Mouse (Mus musculus): ENCODE measurements around the gene Foxe3. TPM values are rescaled to one million over a fixed set of nuclear protein-coding genes. Genes with fewer than 3 reads are reported as not detected.
A peak's percentile ranks its signal among the peaks of the same experiment; 100 is the strongest.

The Foxe3 gene
- total RNA-seq, 2 experiments from 2014 or later, result not detected

- DNase-seq, result no peak
- intact Hi-C loops (cut with DNase I), result no loop called here
These were observed 24.8 kb downstream of the Foxe3 start for GRCm38 (mm10) chr4:114900866-114901642.

- intact Hi-C loops (cut with DNase I), result no loop called here
- DNase-seq, result no peak
These were observed 25.9 kb downstream of the Foxe3 start for GRCm38 (mm10) chr4:114899885-114900284.

GRCm38 (mm10) chr4:114897853-114898252 lies 28.0 kb downstream of the Foxe3 start:
- intact Hi-C loops (cut with DNase I), result no loop called here
- DNase-seq, result peak; percentile 25 to 33

- intact Hi-C loops (cut with DNase I), result no loop called here
These were observed 43.6 kb downstream of the Foxe3 start for GRCm38 (mm10) chr4:114882232-114882631.

GRCm38 (mm10) chr4:114876441-114876972 lies 49.3 kb downstream of the Foxe3 start:
- intact Hi-C loops (cut with DNase I), result no loop called here
- no peak for DNase-seq

More at GRCm38 (mm10) chr4:114882232-114882631, 43.6 kb downstream of the Foxe3 start:
- no peak for DNase-seq

Other genes starting within 250 kb of the Foxe3 start
- gene Gm12830, start 104.3 kb downstream of the Foxe3 start, total RNA-seq (2021), result not detected
- gene Foxd2, start 17.1 kb downstream of the Foxe3 start, total RNA-seq (2021), result under 1 TPM; 0.38 to 0.39 TPM
- gene Cmpk1, start 61.2 kb upstream of the Foxe3 start, total RNA-seq (2021), result 10 to 100 TPM; 43.7 to 46.9 TPM
- 1 to 10 TPM in 1 of 2 experiments, under 1 TPM in 1; 0.67 to 1.5 TPM for gene Stil, start 74.1 kb upstream of the Foxe3 start, total RNA-seq (2021)
- 1 to 10 TPM; 4.9 to 6.3 TPM for gene Tal1, start 130.4 kb upstream of the Foxe3 start, total RNA-seq (2021)
- 1 to 10 TPM in 1 of 2 experiments, under 1 TPM in 1; 0.88 to 2.0 TPM for gene Pdzk1ip1, start 162.7 kb upstream of the Foxe3 start, total RNA-seq (2021)
- gene Cyp4x1, start 208.3 kb upstream of the Foxe3 start, total RNA-seq (2021), result not detected